Mouse (Mus musculus) ovary, postnatal 10 days (tissue): Measurements from ENCODE around the gene Gm10100.
"Not testable (repeated sequence)": the region's sequence is repeated elsewhere in the genome, so short reads cannot be mapped to it uniquely, and the experiment has no call there.

Source experiments
- DNase-seq: peaks from one replicate; pipeline ENCODE4 v3.0.0; 2022; ENCODE audit warnings: low spot score

Gene Gm10100

GRCm38 (mm10) chr10:77726186-77726585, at the start of gene Gm10100:
TSS of gene Gm10100 (plus strand) at chr10:77726486.
- no peak for DNase-seq

GRCm38 (mm10) chr10:77677562-77677961, 48.7 kb upstream of the Gm10100 start:
- DNase-seq = no peak

- DNase-seq = no peak
Measured at GRCm38 (mm10) chr10:77682994-77683393, 43.3 kb upstream of the Gm10100 start.

- no peak for DNase-seq
Measured at GRCm38 (mm10) chr10:77684181-77684580, 42.1 kb upstream of the Gm10100 start.

GRCm38 (mm10) chr10:77685895-77686664, 40.2 kb upstream of the Gm10100 start, which contains the start of gene Tspear:
TSS of gene Tspear (plus strand) at chr10:77686569.
- no peak for DNase-seq

GRCm38 (mm10) chr10:77687021-77687420, 39.3 kb upstream of the Gm10100 start:
- no peak for DNase-seq

- not testable (repeated sequence) for DNase-seq
Measured at GRCm38 (mm10) chr10:77690356-77690807, 35.9 kb upstream of the Gm10100 start, which contains the start of gene Gm19402. TSS of gene Gm19402 (minus strand) at chr10:77690757.

- no peak for DNase-seq
Measured at GRCm38 (mm10) chr10:77697133-77697532, 29.2 kb upstream of the Gm10100 start, which contains the start of gene Gm9508. TSS of gene Gm9508 (minus strand) at chr10:77697233.

- DNase-seq = no peak
Measured at GRCm38 (mm10) chr10:77706326-77706725, 20.0 kb upstream of the Gm10100 start, which contains the start of gene Gm10272. TSS of gene Gm10272 (plus strand) at chr10:77706626.

- DNase-seq = no peak
Measured at GRCm38 (mm10) chr10:77709831-77710230, 16.5 kb upstream of the Gm10100 start.

GRCm38 (mm10) chr10:77711157-77711556, 15.1 kb upstream of the Gm10100 start, which contains the start of gene Gm10024:
TSS of gene Gm10024 (plus strand) at chr10:77711457.
- DNase-seq = not testable (repeated sequence)

GRCm38 (mm10) chr10:77713734-77714133, 12.6 kb upstream of the Gm10100 start:
- DNase-seq = no peak

GRCm38 (mm10) chr10:77715507-77715906, 10.8 kb upstream of the Gm10100 start, which contains the start of gene Gm10142:
TSS of gene Gm10142 (plus strand) at chr10:77715807.
- DNase-seq = no peak

GRCm38 (mm10) chr10:77720299-77720698, 6.0 kb upstream of the Gm10100 start, which contains the start of gene Krtap12-1:
TSS of gene Krtap12-1 (plus strand) at chr10:77720599.
- DNase-seq = not testable (repeated sequence)

- DNase-seq = no peak
Measured at GRCm38 (mm10) chr10:77724855-77725254, 1.4 kb upstream of the Gm10100 start.

- no peak for DNase-seq
Measured at GRCm38 (mm10) chr10:77728280-77728679, 2.0 kb downstream of the Gm10100 start.

GRCm38 (mm10) chr10:77729241-77729640, 3.0 kb downstream of the Gm10100 start:
- DNase-seq = no peak

- DNase-seq = no peak
Measured at GRCm38 (mm10) chr10:77735928-77736327, 9.6 kb downstream of the Gm10100 start.

- DNase-seq = no peak
Measured at GRCm38 (mm10) chr10:77738929-77739328, 12.6 kb downstream of the Gm10100 start.

GRCm38 (mm10) chr10:77741924-77742688, 15.8 kb downstream of the Gm10100 start, which contains the start of gene Gm18596:
TSS of gene Gm18596 (minus strand) at chr10:77742638.
- DNase-seq = not testable (repeated sequence)

- DNase-seq = not testable (repeated sequence)
Measured at GRCm38 (mm10) chr10:77750686-77751085, 24.4 kb downstream of the Gm10100 start.

GRCm38 (mm10) chr10:77751254-77751653, 25.0 kb downstream of the Gm10100 start, which contains the start of gene Gm9736:
TSS of gene Gm9736 (minus strand) at chr10:77751354.
- DNase-seq = not testable (repeated sequence)
